Mouse (Mus musculus) left cerebral cortex, postnatal 10 days (tissue): ENCODE measurements around the gene Pkn3. TPM values are rescaled to one million over a fixed set of nuclear protein-coding genes. Genes with fewer than 3 reads are reported as not detected.
A peak's percentile ranks its signal among the peaks of the same experiment; 100 is the strongest.
"Not testable (repeated sequence)": the region's sequence is repeated elsewhere in the genome, so short reads cannot be mapped to it uniquely, and the experiment has no call there.

ENCODE experiments used
- DNase-seq, 2 experiments: peaks; one replicate each; pipeline ENCODE4 v3.0.0; 2021 to 2022; ENCODE audit warnings: low spot score in 2 of 2, mixed read lengths in 1 of 2; ENCODE audit errors: extremely low spot score in 1 of 2
- intact Hi-C: fragments of 180-260 bp; cut with DNase I; formaldehyde crosslinking; loops from one replicate; pipeline ENCODE4 v1.15.1; 2025
- total RNA-seq, 2 experiments: library from RNA; stranded (reverse); gene quantifications; 2 replicates each; pipeline ENCODE4 v1.2.3; 2021

Gene Pkn3
- total RNA-seq, 2 experiments from 2014 or later: 1.6 TPM

GRCm38 (mm10) chr2:30128789-30129188, 51.3 kb downstream of the Pkn3 start:
- no peak for DNase-seq
- intact Hi-C loops: loop anchor here (5.0 kb wide), 1 partner anchor 34 kb away; no protein-coding TSS in a partner anchor

- DNase-seq: no peak
- intact Hi-C loops: no loop called here
Observed at GRCm38 (mm10) chr2:30130156-30130555, 52.7 kb downstream of the Pkn3 start.

GRCm38 (mm10) chr2:30131240-30131639, 53.8 kb downstream of the Pkn3 start:
- intact Hi-C loops, DNase-seq: not testable (repeated sequence)

GRCm38 (mm10) chr2:30132801-30133612, 55.5 kb downstream of the Pkn3 start:
- DNase-seq: peak in 1 of 2 experiments; percentile 44
- intact Hi-C loops: no loop called here

- DNase-seq: peak; percentile 94 to 98
- intact Hi-C loops: no loop called here
Observed at GRCm38 (mm10) chr2:30133613-30134377, 56.3 kb downstream of the Pkn3 start, which contains the start of gene Tbc1d13. Gene Tbc1d13, plus strand, starts transcription at chr2:30133746.

- intact Hi-C loops: no loop called here
Observed at GRCm38 (mm10) chr2:30134378-30134711, 56.9 kb downstream of the Pkn3 start.

GRCm38 (mm10) chr2:30134928-30135620, 57.6 kb downstream of the Pkn3 start:
- intact Hi-C loops: no loop called here
- no peak for DNase-seq

More at GRCm38 (mm10) chr2:30134378-30134711, 56.9 kb downstream of the Pkn3 start:
- no peak for DNase-seq

- DNase-seq: no peak
- intact Hi-C loops: no loop called here
Observed at GRCm38 (mm10) chr2:30136458-30136857, 59.0 kb downstream of the Pkn3 start.

- intact Hi-C loops, DNase-seq: not testable (repeated sequence)
Observed at GRCm38 (mm10) chr2:30140021-30140420, 62.5 kb downstream of the Pkn3 start.

Other genes with a start within 250 kb of the Pkn3 start
- gene Cercam, start 208.5 kb upstream of the Pkn3 start, total RNA-seq: 10 to 100 TPM; 13.2 to 13.4 TPM
- 100 to 1,000 TPM; 106 to 118 TPM for gene Odf2, start 188.5 kb upstream of the Pkn3 start, total RNA-seq
- 10 to 100 TPM; 40.8 to 46.6 TPM for gene Gle1, start 142.3 kb upstream of the Pkn3 start, total RNA-seq
- 1,000 to 10,000 TPM; 1,035 to 1,062 TPM for gene Sptan1, start 112.1 kb upstream of the Pkn3 start, total RNA-seq
- gene Wdr34, start 28.8 kb upstream of the Pkn3 start, total RNA-seq: 10 to 100 TPM; 50.0 to 52.1 TPM
- gene Set, start 20.3 kb upstream of the Pkn3 start, total RNA-seq: 100 to 1,000 TPM; 219 to 220 TPM
- 10 to 100 TPM; 16.8 to 20.8 TPM for gene Zdhhc12, start 16.0 kb downstream of the Pkn3 start, total RNA-seq
- gene Zer1, start 46.9 kb downstream of the Pkn3 start, total RNA-seq: 100 to 1,000 TPM; 110 to 116 TPM
- 10 to 100 TPM; 60.4 to 71.5 TPM for gene Tbc1d13, start 56.1 kb downstream of the Pkn3 start, total RNA-seq
- gene Endog, start 93.8 kb downstream of the Pkn3 start, total RNA-seq: 10 to 100 TPM; 18.6 to 23.3 TPM
- 10 to 100 TPM; 37.0 to 40.3 TPM for gene Spout1, start 100.8 kb downstream of the Pkn3 start, total RNA-seq
- gene Kyat1, start 128.2 kb downstream of the Pkn3 start, total RNA-seq: 10 to 100 TPM; 13.1 to 15.8 TPM
- gene Lrrc8a, start 160.0 kb downstream of the Pkn3 start, total RNA-seq: 10 to 100 TPM; 47.8 to 51.9 TPM
- gene Gm28035, start 162.9 kb downstream of the Pkn3 start, total RNA-seq: 1 to 10 TPM; 6.3 to 7.3 TPM
- gene Phyhd1, start 188.5 kb downstream of the Pkn3 start, total RNA-seq: 10 to 100 TPM; 14.2 to 14.6 TPM
- not detected for gene Gm28038, start 203.4 kb downstream of the Pkn3 start, total RNA-seq
- gene Dolk, start 208.7 kb downstream of the Pkn3 start, total RNA-seq: 10 to 100 TPM; 25.8 to 28.8 TPM
- 10 to 100 TPM; 23.7 to 23.9 TPM for gene Nup188, start 208.7 kb downstream of the Pkn3 start, total RNA-seq